Mouse (Mus musculus): ENCODE data around the gene Tamm41. TPM values are rescaled to one million over a fixed set of nuclear protein-coding genes. Genes with fewer than 3 reads are reported as not detected.

The Tamm41 gene
- polyA plus RNA-seq (2014; fragmentation: Nextera tagmentation; extraction: Ambion mirVana) = 40.9 and 45.0 TPM in 2 replicates

DNA sequence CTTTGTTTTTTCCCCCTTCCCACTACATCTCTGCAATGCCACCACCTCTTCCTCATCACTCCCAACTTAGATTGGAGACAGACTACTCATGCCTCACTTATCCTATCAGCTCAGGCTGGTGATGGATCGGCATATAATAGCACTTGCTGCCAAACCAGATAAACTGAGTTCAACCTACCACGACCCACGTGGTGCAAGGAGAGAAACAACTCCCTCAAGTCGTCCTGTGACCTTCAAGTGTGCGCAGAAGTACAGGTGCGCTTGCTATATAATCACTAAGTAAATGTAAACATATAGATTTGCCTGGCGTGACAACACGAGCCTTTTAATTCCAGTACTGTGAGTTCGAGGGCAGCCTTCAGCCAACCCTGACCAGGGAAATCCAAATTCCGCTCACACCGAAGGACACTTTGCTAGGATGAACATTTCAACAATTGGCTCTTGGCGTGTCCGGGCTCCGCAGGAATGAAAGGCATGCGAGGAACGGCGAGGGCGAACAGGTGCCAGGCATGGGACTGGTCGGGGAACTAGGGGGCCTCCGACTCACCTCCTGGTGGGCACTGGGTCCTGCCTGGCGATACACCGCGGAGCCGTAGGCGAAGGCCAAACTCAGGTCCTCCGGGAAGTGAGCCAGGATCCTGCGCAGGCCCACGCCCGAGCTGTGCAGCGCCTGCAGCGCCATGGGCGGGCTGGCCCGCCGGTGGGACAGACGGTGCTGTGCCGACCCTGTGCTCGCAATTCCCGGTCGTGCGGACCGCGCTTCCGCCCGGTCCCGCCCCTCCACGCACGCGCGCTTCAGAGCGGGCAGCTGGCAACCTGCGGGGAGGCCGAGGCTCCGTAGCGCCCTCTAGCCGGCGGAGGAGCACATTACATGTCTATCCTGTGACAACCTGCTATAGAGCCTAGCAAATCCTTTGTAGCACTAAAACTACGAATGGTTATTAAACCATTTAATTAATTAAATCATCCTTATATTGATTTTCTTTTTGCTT, at the start of gene Tamm41:
TSS of gene Tamm41 (minus strand) at position 774 of the 992 bp plus-strand sequence.
- H3K9ac ChIP-seq (ENCODE audit: low read depth, low read length) = peak within 1 kb of the TSS; percentile 71
- WGBS (ENCODE audit: insufficient replicate concordance) = 1% methylated on average over 57 of the region's 57 CpGs
- H3K27ac ChIP-seq (ENCODE audit: low read depth, low read length) = no peak within 1 kb of the TSS
- peak; percentile 80 for ATAC-seq (replicated peaks; ENCODE audit: insufficient number of reproducible peaks, low FRiP score, low TSS enrichment)
- H3K4me1 ChIP-seq (ENCODE audit: control insufficient read depth, insufficient read depth, low read length) = peaks cover 6% of the 10 kb centered on the region; the same call in 1 of the 2 replicates
- peak within 1 kb of the TSS; percentile 68 for H3K4me3 ChIP-seq (ENCODE audit: low read depth, low read length)
- no peaks in the 10 kb centered on the region for H3K27me3 ChIP-seq (ENCODE audit: control insufficient read depth, insufficient read depth, low read length)
- no peaks in the 10 kb centered on the region for H3K9me3 ChIP-seq (replicated peaks; ENCODE audit: control insufficient read depth, low read length)
- H3K4me2 ChIP-seq = peak within 1 kb of the TSS; percentile 72
- H3K36me3 ChIP-seq (ENCODE audit: control insufficient read depth, insufficient read depth, low read length) = peaks cover 11% of the 10 kb centered on the region

DNA sequence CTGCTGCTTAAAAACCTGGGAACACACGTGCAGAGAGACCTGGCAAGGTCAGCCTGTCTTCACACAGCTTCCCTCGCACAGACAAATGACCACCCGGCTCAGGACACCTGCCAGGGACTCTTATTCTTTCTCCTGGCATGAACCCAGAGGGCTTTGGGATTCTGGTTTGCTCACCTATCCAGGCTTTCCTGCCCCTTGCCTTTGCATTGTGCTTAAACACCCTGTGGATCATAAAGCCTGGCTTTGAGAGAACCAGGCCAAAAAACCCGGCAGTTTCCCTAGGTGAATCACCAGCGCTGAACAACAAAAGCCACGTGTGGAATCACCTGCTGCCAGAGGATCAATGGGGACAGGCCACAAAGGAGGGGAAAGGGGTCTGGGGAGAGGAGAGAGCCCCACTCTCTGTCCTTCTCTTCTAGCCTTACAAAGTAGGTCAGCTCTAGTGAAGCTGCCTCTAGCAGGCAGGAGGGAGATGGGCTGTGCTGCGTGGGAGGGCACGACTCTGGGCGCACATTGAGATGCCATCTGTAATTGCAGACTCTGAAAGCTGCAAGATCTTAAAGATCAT, 47.7 kb upstream of the Tamm41 start:
- ATAC-seq (replicated peaks; ENCODE audit: insufficient number of reproducible peaks, low FRiP score, low TSS enrichment) = no peak
- no peak overlapping the region for H3K4me3 ChIP-seq (ENCODE audit: low read depth, low read length)
- no peaks in the 10 kb centered on the region for H3K9me3 ChIP-seq (replicated peaks; ENCODE audit: control insufficient read depth, low read length)
- WGBS (ENCODE audit: insufficient replicate concordance) = 56% methylated on average over 9 of the region's 9 CpGs
- H3K9ac ChIP-seq (ENCODE audit: low read depth, low read length) = no peak overlapping the region
- H3K4me2 ChIP-seq = no peak overlapping the region
- no peaks in the 10 kb centered on the region for H3K27me3 ChIP-seq (ENCODE audit: control insufficient read depth, insufficient read depth, low read length)
- no peak overlapping the region for H3K27ac ChIP-seq (ENCODE audit: low read depth, low read length)
- no peaks in the 10 kb centered on the region for H3K36me3 ChIP-seq (ENCODE audit: control insufficient read depth, insufficient read depth, low read length)
- H3K4me1 ChIP-seq (ENCODE audit: control insufficient read depth, insufficient read depth, low read length) = no peaks in the 10 kb centered on the region

DNA sequence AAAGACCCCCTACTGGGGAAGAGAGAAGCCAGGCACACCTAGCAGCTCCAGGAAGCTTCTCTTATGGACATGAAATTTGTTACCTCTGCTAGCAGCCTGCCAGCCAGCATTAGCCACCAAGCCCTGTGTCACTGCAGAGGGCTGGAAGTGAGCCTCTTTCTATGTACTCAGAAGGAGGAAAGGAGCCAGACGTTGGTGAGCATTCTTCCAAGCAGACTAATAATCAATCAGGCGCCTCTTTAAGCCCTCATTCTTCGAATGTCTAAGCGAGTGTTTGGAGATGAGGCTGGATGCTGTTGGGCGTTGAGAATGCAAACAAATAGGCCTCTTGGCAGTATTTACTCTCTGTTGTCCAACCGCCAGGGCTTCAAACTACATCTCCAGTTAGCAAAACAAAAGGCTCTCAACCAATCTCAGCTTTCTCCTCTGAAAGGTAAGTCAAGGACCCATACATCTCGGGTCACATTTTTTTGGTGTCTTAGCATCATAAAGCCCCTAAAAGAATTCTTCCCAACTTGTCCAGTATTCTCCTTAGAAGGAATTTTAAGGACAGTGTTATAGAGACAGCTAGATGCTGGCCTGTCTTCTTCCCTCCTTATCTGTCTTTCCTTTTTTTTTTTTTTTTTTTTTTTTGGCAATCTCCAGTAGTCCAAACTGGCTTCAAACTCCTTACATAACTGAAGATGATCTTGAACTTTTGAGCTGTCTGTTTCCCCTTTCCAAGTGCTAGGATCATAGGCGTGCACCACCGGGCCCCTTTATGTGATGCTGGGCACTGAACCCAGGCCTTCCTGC, 39.3 kb upstream of the Tamm41 start:
- no peak for ATAC-seq (replicated peaks; ENCODE audit: insufficient number of reproducible peaks, low FRiP score, low TSS enrichment)
- no peaks in the 10 kb centered on the region for H3K27me3 ChIP-seq (ENCODE audit: control insufficient read depth, insufficient read depth, low read length)

DNA sequence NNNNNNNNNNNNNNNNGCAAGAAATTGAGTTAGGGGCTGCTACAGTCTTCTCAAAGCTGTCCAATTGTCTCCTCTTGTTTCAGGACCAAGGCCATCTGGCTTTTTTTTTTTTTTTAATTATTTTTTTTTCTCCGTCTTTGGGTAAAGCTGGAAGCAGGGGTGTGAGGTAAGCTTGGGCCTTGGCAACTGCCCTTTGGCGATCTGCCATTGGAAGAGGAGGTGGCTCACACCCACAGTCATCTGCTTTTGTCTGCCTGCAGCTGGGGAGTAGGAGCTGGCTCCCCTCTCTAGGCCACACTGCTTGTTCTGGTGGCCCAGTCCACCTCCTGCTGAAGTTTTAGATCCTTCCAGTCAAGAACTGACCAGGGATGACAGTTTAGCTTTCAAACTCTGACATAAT, 34.3 kb upstream of the Tamm41 start:
- Histone ChIP-seq H3K36me3 (ENCODE audit: control insufficient read depth, insufficient read depth, low read length) (no peaks in the 10 kb centered on the region), H3K4me2 (no peak overlapping the region), H3K4me1 (ENCODE audit: control insufficient read depth, insufficient read depth, low read length) (no peaks in the 10 kb centered on the region), H3K4me3 (ENCODE audit: low read depth, low read length) (no peak overlapping the region), H3K27ac (ENCODE audit: low read depth, low read length) (no peak overlapping the region), H3K9me3 (replicated peaks; ENCODE audit: control insufficient read depth, low read length) (no peaks in the 10 kb centered on the region), H3K27me3 (ENCODE audit: control insufficient read depth, insufficient read depth, low read length) (no peaks in the 10 kb centered on the region), H3K9ac (ENCODE audit: low read depth, low read length) (no peak overlapping the region)
- 73% methylated on average over 2 of the region's 2 CpGs for WGBS (ENCODE audit: insufficient replicate concordance)
- ATAC-seq (replicated peaks; ENCODE audit: insufficient number of reproducible peaks, low FRiP score, low TSS enrichment) = no peak

More for the DNA sequence above, 39.3 kb upstream of the Tamm41 start:
- H3K4me1 ChIP-seq (ENCODE audit: control insufficient read depth, insufficient read depth, low read length) = no peaks in the 10 kb centered on the region
- H3K4me3 ChIP-seq (ENCODE audit: low read depth, low read length) = no peak overlapping the region
- no peaks in the 10 kb centered on the region for H3K36me3 ChIP-seq (ENCODE audit: control insufficient read depth, insufficient read depth, low read length)
- no peak overlapping the region for H3K4me2 ChIP-seq
- H3K27ac ChIP-seq (ENCODE audit: low read depth, low read length) = no peak overlapping the region
- H3K9ac ChIP-seq (ENCODE audit: low read depth, low read length) = no peak overlapping the region
- no peaks in the 10 kb centered on the region for H3K9me3 ChIP-seq (replicated peaks; ENCODE audit: control insufficient read depth, low read length)
- WGBS (ENCODE audit: insufficient replicate concordance) = 46% methylated on average over 9 of the region's 9 CpGs

DNA sequence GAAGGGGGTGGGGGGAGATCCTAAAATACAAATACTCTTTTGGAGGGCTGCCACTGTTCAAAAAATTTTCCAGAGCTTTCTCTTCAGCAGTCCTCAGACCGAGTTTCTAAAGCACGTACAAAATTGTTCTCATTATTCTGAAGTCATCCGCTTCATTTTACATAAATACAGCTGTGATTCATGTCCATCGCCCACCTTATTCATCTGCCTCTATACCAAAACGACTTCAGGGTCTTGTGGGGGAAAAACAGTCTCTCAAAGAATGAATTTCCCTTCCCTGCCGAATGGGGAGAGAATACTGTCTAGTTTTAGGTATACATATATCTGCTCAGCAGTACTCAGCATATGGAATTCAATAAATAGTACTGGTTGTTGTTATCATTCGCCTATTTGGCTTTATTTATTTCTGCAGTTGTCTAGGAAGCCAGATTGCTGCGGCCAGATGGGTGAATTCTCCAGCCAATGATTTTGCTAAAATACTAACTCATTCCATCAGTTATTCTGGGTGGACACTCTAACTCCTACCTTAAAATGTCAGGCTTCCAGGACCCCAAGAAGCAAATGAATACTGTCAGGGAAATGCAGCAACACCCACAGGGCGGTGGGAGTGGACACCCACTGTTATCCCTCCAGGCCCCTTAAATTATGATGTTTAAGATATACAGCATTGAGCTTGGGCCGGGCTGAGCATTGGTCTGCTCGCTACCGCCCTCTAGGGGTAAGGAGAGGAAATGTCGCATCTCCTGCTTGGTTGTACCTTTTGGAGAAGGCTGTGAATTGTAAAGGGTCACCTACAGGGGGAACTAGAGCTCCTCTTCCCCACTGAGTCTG, 27.9 kb upstream of the Tamm41 start:
- no peaks in the 10 kb centered on the region for H3K36me3 ChIP-seq (ENCODE audit: control insufficient read depth, insufficient read depth, low read length)
- H3K4me3 ChIP-seq (ENCODE audit: low read depth, low read length) = no peak overlapping the region
- WGBS (ENCODE audit: insufficient replicate concordance) = 44% methylated on average over 13 of the region's 13 CpGs
- no peak overlapping the region for H3K9ac ChIP-seq (ENCODE audit: low read depth, low read length)
- H3K4me2 ChIP-seq = no peak overlapping the region
- H3K9me3 ChIP-seq (replicated peaks; ENCODE audit: control insufficient read depth, low read length) = no peaks in the 10 kb centered on the region
- no peaks in the 10 kb centered on the region for H3K4me1 ChIP-seq (ENCODE audit: control insufficient read depth, insufficient read depth, low read length)
- ATAC-seq (replicated peaks; ENCODE audit: insufficient number of reproducible peaks, low FRiP score, low TSS enrichment) = no peak
- no peak overlapping the region for H3K27ac ChIP-seq (ENCODE audit: low read depth, low read length)
- H3K27me3 ChIP-seq (ENCODE audit: control insufficient read depth, insufficient read depth, low read length) = no peaks in the 10 kb centered on the region

DNA sequence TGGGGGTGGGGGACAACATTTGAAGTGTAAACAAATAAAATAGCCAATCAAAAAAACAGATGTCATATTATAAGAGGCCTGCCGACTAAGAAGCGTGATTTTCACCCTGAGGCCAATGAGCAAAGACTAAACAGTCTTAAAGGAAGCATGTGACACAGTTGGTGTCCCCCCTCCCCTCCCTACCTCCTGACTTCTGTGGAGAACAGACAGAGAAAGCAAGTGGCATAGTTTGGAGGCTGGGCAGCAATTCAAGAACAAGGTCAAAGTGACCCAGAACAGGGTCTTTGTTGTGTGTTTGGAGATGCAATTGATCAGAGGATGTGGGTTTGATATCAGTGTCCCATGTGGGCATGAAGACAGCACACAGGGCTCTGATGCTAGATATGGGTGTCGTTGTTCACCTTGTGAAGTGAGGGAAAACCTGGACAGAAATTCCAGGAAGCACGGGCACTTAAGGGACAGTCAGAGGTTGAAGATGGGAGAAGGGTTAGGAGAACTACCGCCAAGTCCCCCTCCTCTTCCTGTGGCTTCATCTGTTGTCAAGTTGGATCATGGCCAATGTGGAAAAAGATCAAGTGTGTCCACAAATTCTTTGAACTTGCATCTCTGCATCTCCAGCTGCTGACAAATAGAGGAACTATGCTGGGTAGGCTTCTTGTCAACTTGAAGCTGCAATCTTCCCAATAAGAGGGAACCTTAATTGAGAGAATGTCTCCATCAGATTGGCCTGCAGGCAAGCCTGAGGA, 25.1 kb upstream of the Tamm41 start:
- Histone ChIP-seq H3K9me3 (replicated peaks; ENCODE audit: control insufficient read depth, low read length) (no peaks in the 10 kb centered on the region), H3K9ac (ENCODE audit: low read depth, low read length) (no peak overlapping the region), H3K36me3 (ENCODE audit: control insufficient read depth, insufficient read depth, low read length) (no peaks in the 10 kb centered on the region), H3K4me3 (ENCODE audit: low read depth, low read length) (no peak overlapping the region), H3K4me1 (ENCODE audit: control insufficient read depth, insufficient read depth, low read length) (no peaks in the 10 kb centered on the region), H3K27ac (ENCODE audit: low read depth, low read length) (no peak overlapping the region), H3K4me2 (no peak overlapping the region), H3K27me3 (ENCODE audit: control insufficient read depth, insufficient read depth, low read length) (no peaks in the 10 kb centered on the region)
- 72% methylated on average over 5 of the region's 5 CpGs for WGBS (ENCODE audit: insufficient replicate concordance)
- ATAC-seq (replicated peaks; ENCODE audit: insufficient number of reproducible peaks, low FRiP score, low TSS enrichment) = no peak

DNA sequence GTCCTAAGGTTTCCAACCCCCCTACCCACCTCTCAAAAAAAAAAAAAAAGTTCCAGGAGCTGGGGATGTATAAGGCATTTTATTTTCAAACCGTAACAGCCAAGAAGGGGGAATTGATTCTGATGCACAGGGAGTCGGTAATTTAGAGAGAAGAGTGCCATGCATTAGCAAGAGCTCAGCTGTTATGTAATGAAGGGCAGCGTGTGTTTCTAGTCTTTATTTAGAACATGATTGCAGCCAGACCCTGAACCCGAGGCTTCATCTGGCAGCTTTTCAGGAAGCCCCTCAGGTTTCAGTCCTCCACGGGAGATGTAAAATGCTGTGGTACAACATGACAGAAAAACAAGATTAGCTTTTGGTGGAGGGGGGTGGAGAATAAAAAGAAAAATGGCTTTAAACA, 21.6 kb upstream of the Tamm41 start:
- Histone ChIP-seq H3K36me3 (ENCODE audit: control insufficient read depth, insufficient read depth, low read length) (no peaks in the 10 kb centered on the region), H3K27me3 (ENCODE audit: control insufficient read depth, insufficient read depth, low read length) (no peaks in the 10 kb centered on the region), H3K9me3 (replicated peaks; ENCODE audit: control insufficient read depth, low read length) (no peaks in the 10 kb centered on the region), H3K4me2 (no peak overlapping the region), H3K9ac (ENCODE audit: low read depth, low read length) (no peak overlapping the region), H3K4me1 (ENCODE audit: control insufficient read depth, insufficient read depth, low read length) (no peaks in the 10 kb centered on the region), H3K4me3 (ENCODE audit: low read depth, low read length) (no peak overlapping the region), H3K27ac (ENCODE audit: low read depth, low read length) (no peak overlapping the region)
- 36% methylated on average over 5 of the region's 5 CpGs for whole genome bisulfite sequencing (ENCODE audit: insufficient replicate concordance)
- ATAC-seq (replicated peaks; ENCODE audit: insufficient number of reproducible peaks, low FRiP score, low TSS enrichment) = no peak
